Mouse (Mus musculus) lung, postnatal 0 days (tissue): Measurements from ENCODE around the gene Syngap1.

Experiments
- CTCF ChIP-seq: IDR thresholded peaks from 2 replicates; pipeline ENCODE4 v1.5.1; 2016; ENCODE audit warnings: antibody characterized with exemption, mild to moderate bottlenecking
- EP300 ChIP-seq: IDR thresholded peaks from 2 replicates; pipeline ENCODE4 v1.6.1; 2016; ENCODE audit warnings: antibody characterized with exemption, mild to moderate bottlenecking, control low read depth

DNA sequence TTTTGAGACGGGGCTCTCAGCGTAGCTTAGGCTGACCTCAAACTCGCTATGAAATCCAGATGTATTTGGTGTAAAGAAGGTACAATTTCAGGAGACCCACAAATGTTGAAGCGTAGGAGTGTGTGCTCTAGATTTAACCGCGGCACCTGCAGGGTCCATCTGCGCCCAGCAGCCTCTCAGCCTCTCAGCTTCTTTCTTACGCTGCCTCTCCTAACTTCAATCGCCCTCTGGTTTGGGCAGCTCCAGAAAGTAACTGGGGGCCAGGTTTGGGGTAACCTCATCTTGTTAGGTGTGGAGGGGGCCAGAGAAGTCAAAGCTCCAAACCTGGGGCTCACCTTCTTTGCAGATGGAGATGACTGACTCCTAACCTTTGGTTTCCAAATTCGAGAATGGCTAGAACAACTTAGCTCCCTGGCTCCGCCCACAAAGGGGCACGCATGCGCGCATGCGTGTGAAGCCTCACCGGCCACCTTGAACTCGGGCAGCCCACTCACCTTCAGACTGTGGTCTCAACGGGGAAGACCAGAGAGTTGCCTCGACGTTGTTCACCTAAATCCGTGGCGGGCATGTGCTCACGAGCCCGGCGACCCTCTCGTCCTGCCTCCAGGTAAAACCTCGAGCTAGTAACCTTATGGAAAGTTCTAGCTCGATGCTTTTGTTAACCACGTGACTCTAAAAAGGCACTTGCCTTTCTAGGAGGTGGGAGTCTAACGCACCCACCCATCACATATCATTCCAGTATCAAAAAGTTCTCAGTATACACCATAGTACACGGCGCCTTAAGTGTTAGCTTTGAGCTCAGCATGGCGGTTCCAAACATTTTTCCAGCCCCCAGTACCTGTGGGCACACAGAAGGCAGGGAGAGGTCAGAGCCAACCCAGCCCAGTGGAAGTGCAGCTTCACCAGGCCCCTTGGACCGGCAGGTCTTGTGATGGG, 76.8 kb downstream of the Syngap1 start:
- no peak for TF ChIP-seq CTCF
- no peak for TF ChIP-seq EP300
